Mouse (Mus musculus) adrenal gland, adult 10 weeks (tissue): ENCODE results near the gene Phykpl. TPM values are rescaled to one million over a fixed set of nuclear protein-coding genes. Genes with fewer than 3 reads are reported as not detected.

Experiments used
- polyA plus RNA-seq: library from polyadenylated mRNA; stranded (reverse); fragments of 350-450 nt; fragmentation: Illumina TruSeq; extraction: RNeasy Lipid Tissue Mini Kit (QIAGEN cat#74804); gene quantifications from one replicate; pipeline ENCODE4 v1.2.3, GENCODE M21; 2014; ENCODE audit warnings: low read depth, low replicate concordance

The Phykpl gene
- 23.4 TPM for polyA plus RNA-seq

GRCm38 (mm10) chr11:51584431-51585248 lies at the start of gene Phykpl:
TSS of gene Phykpl (plus strand) at chr11:51584757.

GRCm38 (mm10) chr11:51606447-51607095 lies 22.0 kb downstream of the Phykpl start, which contains the start of gene Hnrnpab:
TSS of gene Hnrnpab (minus strand) at chr11:51606847.

GRCm38 (mm10) chr11:51619409-51620060 lies 35.0 kb downstream of the Phykpl start, which contains the start of gene Nhp2:
TSS of gene Nhp2 (plus strand) at chr11:51619735.

GRCm38 (mm10) chr11:51635525-51636322 lies 51.2 kb downstream of the Phykpl start, which contains the start of gene Rmnd5b:
TSS of gene Rmnd5b (minus strand) at chr11:51635896.

GRCm38 (mm10) chr11:51650691-51651515 lies 66.3 kb downstream of the Phykpl start, which contains the start of the genes N4bp3 and D930048N14Rik:
TSS of gene N4bp3 (minus strand) at chr11:51650842.
TSS of gene D930048N14Rik (plus strand) at chr11:51650954.

Other genes starting within 250 kb of the Phykpl start
- gene Hnrnpab, start 22.1 kb downstream of the Phykpl start, polyA plus RNA-seq: 434 TPM
- 1.8 TPM for gene Nhp2, start 35.0 kb downstream of the Phykpl start, polyA plus RNA-seq
- gene Rmnd5b, start 51.1 kb downstream of the Phykpl start, polyA plus RNA-seq: 13.9 TPM
- not detected for gene N4bp3, start 66.1 kb downstream of the Phykpl start, polyA plus RNA-seq
- 0.47 TPM for gene D930048N14Rik, start 66.2 kb downstream of the Phykpl start, polyA plus RNA-seq
- 104 TPM for gene 0610009B22Rik, start 104.1 kb downstream of the Phykpl start, polyA plus RNA-seq
- gene Sec24a, start 178.9 kb downstream of the Phykpl start, polyA plus RNA-seq: 41.9 TPM
- gene Sar1b, start 178.9 kb downstream of the Phykpl start, polyA plus RNA-seq: 341 TPM